Mouse (Mus musculus): ENCODE data around the gene H2-T3. TPM values are rescaled to one million over a fixed set of nuclear protein-coding genes. Genes with fewer than 3 reads are reported as not detected.
"Not testable (repeated sequence)": the region's sequence is repeated elsewhere in the genome, so short reads cannot be mapped to it uniquely, and the experiment has no call there.

Gene H2-T3
- total RNA-seq (2021), result not detected

GRCm38 (mm10) chr17:36190169-36190507 lies at the start of gene H2-T3:
Gene H2-T3 (minus strand): TSS chr17:36190287.
- no peak for DNase-seq (ENCODE audit: extremely low spot score in 1 of 2, low spot score in 1 of 2)

- no peak for DNase-seq (ENCODE audit: extremely low spot score in 1 of 2, low spot score in 1 of 2)
These were observed 47.3 kb upstream of the H2-T3 start for GRCm38 (mm10) chr17:36237321-36237921.

- not testable (repeated sequence) for DNase-seq (ENCODE audit: extremely low spot score in 1 of 2, low spot score in 1 of 2)
These were observed 45.2 kb upstream of the H2-T3 start for GRCm38 (mm10) chr17:36235300-36235699.

- no peak for DNase-seq (ENCODE audit: extremely low spot score in 1 of 2, low spot score in 1 of 2)
These were observed 43.5 kb upstream of the H2-T3 start for GRCm38 (mm10) chr17:36233572-36233971.

- peak; percentile 43 to 56 for DNase-seq (ENCODE audit: extremely low spot score in 1 of 2, low spot score in 1 of 2)
These were observed 41.2 kb upstream of the H2-T3 start for GRCm38 (mm10) chr17:36231318-36231717.

GRCm38 (mm10) chr17:36229046-36229445 lies 39.0 kb upstream of the H2-T3 start:
- DNase-seq (ENCODE audit: extremely low spot score in 1 of 2, low spot score in 1 of 2), result no peak

- no peak for DNase-seq (ENCODE audit: extremely low spot score in 1 of 2, low spot score in 1 of 2)
These were observed 36.8 kb upstream of the H2-T3 start for GRCm38 (mm10) chr17:36226921-36227320.

- DNase-seq (ENCODE audit: extremely low spot score in 1 of 2, low spot score in 1 of 2), result no peak
These were observed 35.2 kb upstream of the H2-T3 start for GRCm38 (mm10) chr17:36225231-36225824.

- no peak for DNase-seq (ENCODE audit: extremely low spot score in 1 of 2, low spot score in 1 of 2)
These were observed 34.4 kb upstream of the H2-T3 start for GRCm38 (mm10) chr17:36224451-36224850.

- DNase-seq (ENCODE audit: extremely low spot score in 1 of 2, low spot score in 1 of 2), result no peak
These were observed 28.6 kb upstream of the H2-T3 start for GRCm38 (mm10) chr17:36218594-36219155.

GRCm38 (mm10) chr17:36215586-36215985 lies 25.5 kb upstream of the H2-T3 start:
- DNase-seq (ENCODE audit: extremely low spot score in 1 of 2, low spot score in 1 of 2), result no peak

- no peak for DNase-seq (ENCODE audit: extremely low spot score in 1 of 2, low spot score in 1 of 2)
These were observed 16.8 kb upstream of the H2-T3 start for GRCm38 (mm10) chr17:36206846-36207245.

GRCm38 (mm10) chr17:36205862-36206261 lies 15.8 kb upstream of the H2-T3 start:
- no peak for DNase-seq (ENCODE audit: extremely low spot score in 1 of 2, low spot score in 1 of 2)

- no peak for DNase-seq (ENCODE audit: extremely low spot score in 1 of 2, low spot score in 1 of 2)
These were observed 15.4 kb upstream of the H2-T3 start for GRCm38 (mm10) chr17:36205456-36205855.

- no peak for DNase-seq (ENCODE audit: extremely low spot score in 1 of 2, low spot score in 1 of 2)
These were observed 11.8 kb upstream of the H2-T3 start for GRCm38 (mm10) chr17:36201851-36202250.

- no peak for DNase-seq (ENCODE audit: extremely low spot score in 1 of 2, low spot score in 1 of 2)
These were observed 8.2 kb upstream of the H2-T3 start for GRCm38 (mm10) chr17:36198317-36198716.

- DNase-seq (ENCODE audit: extremely low spot score in 1 of 2, low spot score in 1 of 2), result no peak
These were observed 4.4 kb upstream of the H2-T3 start for GRCm38 (mm10) chr17:36194471-36194870.

- DNase-seq (ENCODE audit: extremely low spot score in 1 of 2, low spot score in 1 of 2), result peak; percentile 22 to 74
These were observed 3.6 kb upstream of the H2-T3 start for GRCm38 (mm10) chr17:36193546-36194141.

GRCm38 (mm10) chr17:36192371-36192770 lies 2.3 kb upstream of the H2-T3 start:
- no peak for DNase-seq (ENCODE audit: extremely low spot score in 1 of 2, low spot score in 1 of 2)

- no peak for DNase-seq (ENCODE audit: extremely low spot score in 1 of 2, low spot score in 1 of 2)
These were observed 457 bp downstream of the H2-T3 start for GRCm38 (mm10) chr17:36189491-36190168.

GRCm38 (mm10) chr17:36187540-36187939 lies 2.5 kb downstream of the H2-T3 start:
- DNase-seq (ENCODE audit: extremely low spot score in 1 of 2, low spot score in 1 of 2), result no peak
